Mouse (Mus musculus) heart, embryonic 12.5 days (tissue): ENCODE measurements around the gene Pygm. TPM values are rescaled to one million over a fixed set of nuclear protein-coding genes. Genes with fewer than 3 reads are reported as not detected.

Source experiments
- ATAC-seq: fragments of 200-750 bp; cut with Nextera tagmentation; 2 replicates; pipeline ENCODE4 v1.8.0; 2017; ENCODE audit warnings: moderate TSS enrichment, moderate library complexity; ENCODE audit not compliant: insufficient number of reproducible peaks, low FRiP score
- H3K27ac ChIP-seq: fragments of 300-500 bp; sonication (generic); 2 replicates; pipeline ENCODE4 v1.5.1; 2016; ENCODE audit warnings: mild to moderate bottlenecking, moderate library complexity; ENCODE audit not compliant: poor library complexity, severe bottlenecking
- H3K27me3 ChIP-seq: fragments of 300-500 bp; sonication (generic); replicated peaks from 2 replicates; pipeline ENCODE4 v1.6.1; 2016; ENCODE audit warnings: mild to moderate bottlenecking, moderate library complexity
- H3K36me3 ChIP-seq: fragments of 300-500 bp; sonication (generic); 2 replicates; pipeline ENCODE4 v1.6.1; 2016; ENCODE audit warnings: mild to moderate bottlenecking, moderate library complexity
- H3K4me1 ChIP-seq: fragments of 300-500 bp; sonication (generic); replicated peaks from 2 replicates; pipeline ENCODE4 v1.6.1; 2016; ENCODE audit warnings: mild to moderate bottlenecking
- H3K4me2 ChIP-seq: fragments of 300-500 bp; sonication (generic); 2 replicates; pipeline ENCODE4 v1.6.1; 2016; ENCODE audit warnings: mild to moderate bottlenecking, moderate library complexity
- H3K4me3 ChIP-seq: fragments of 300-500 bp; sonication (generic); 2 replicates; pipeline ENCODE4 v1.5.1; 2016; ENCODE audit warnings: mild to moderate bottlenecking
- H3K9ac ChIP-seq: fragments of 300-500 bp; sonication (generic); 2 replicates; pipeline ENCODE4 v1.6.1; 2016; ENCODE audit warnings: mild to moderate bottlenecking, moderate library complexity
- H3K9me3 ChIP-seq: fragments of 300-500 bp; sonication (generic); replicated peaks from 2 replicates; pipeline ENCODE4 v1.6.1; 2016; ENCODE audit warnings: mild to moderate bottlenecking, moderate library complexity
- WGBS: fragments of 180-500 bp; shearing (Covaris S2); methylation state at CpG from one replicate; pipeline ENCODE4 v1.1.7; 2016; 5-methylcytosine and 5-hydroxymethylcytosine counted together
- polyA plus RNA-seq: library from polyadenylated mRNA; unstranded; fragments of >200 nt; fragmentation: Nextera tagmentation; extraction: Ambion mirVana; gene quantifications from 2 replicates; pipeline ENCODE4 v1.2.1, GENCODE M21; 2016

Gene Pygm
- polyA plus RNA-seq, 1 experiment from 2014 or later = 224 TPM

- WGBS = 51% methylated on average over 14 of the region's 14 CpGs
- Histone ChIP-seq H3K9me3 (no peaks in the 10 kb centered on the region), H3K36me3 (no peaks in the 10 kb centered on the region), H3K4me3 (no peak overlapping the region), H3K4me1 (peaks cover 26% of the 10 kb centered on the region), H3K27ac (no peak overlapping the region), H3K9ac (no peak overlapping the region), H3K27me3 (peaks cover 32% of the 10 kb centered on the region), H3K4me2 (no peak overlapping the region)
- ATAC-seq = no peak
Measured at GRCm38 (mm10) chr19:6412798-6413197, 28.6 kb downstream of the Pygm start.

- Histone ChIP-seq H3K27me3 (peaks cover 58% of the 10 kb centered on the region), H3K4me2 (no peak overlapping the region), H3K4me1 (peaks cover 36% of the 10 kb centered on the region), H3K4me3 (no peak overlapping the region), H3K36me3 (no peaks in the 10 kb centered on the region), H3K9ac (no peak overlapping the region), H3K9me3 (no peaks in the 10 kb centered on the region), H3K27ac (no peak overlapping the region)
- WGBS = 23% methylated on average over 6 of the region's 6 CpGs
- no peak for ATAC-seq
Measured at GRCm38 (mm10) chr19:6415454-6415853, 31.3 kb downstream of the Pygm start.

- Histone ChIP-seq H3K36me3 (no peaks in the 10 kb centered on the region), H3K27ac (no peak overlapping the region), H3K4me1 (peaks cover 36% of the 10 kb centered on the region), H3K4me2 (no peak overlapping the region), H3K9me3 (no peaks in the 10 kb centered on the region), H3K4me3 (no peak overlapping the region), H3K27me3 (peaks cover 66% of the 10 kb centered on the region), H3K9ac (no peak overlapping the region)
- 13% methylated on average over 9 of the region's 9 CpGs for WGBS
- no peak for ATAC-seq
Measured at GRCm38 (mm10) chr19:6416124-6416770, 32.0 kb downstream of the Pygm start.

GRCm38 (mm10) chr19:6416894-6417761 is 32.9 kb downstream of the Pygm start:
- no peak for ATAC-seq
- H3K36me3 ChIP-seq = no peaks in the 10 kb centered on the region
- no peak overlapping the region for H3K9ac ChIP-seq
- H3K27ac ChIP-seq = no peak overlapping the region
- WGBS = 61% methylated on average over 12 of the region's 12 CpGs
- peaks cover 36% of the 10 kb centered on the region for H3K4me1 ChIP-seq
- no peak overlapping the region for H3K4me2 ChIP-seq
- H3K4me3 ChIP-seq = no peak overlapping the region
- peaks cover 75% of the 10 kb centered on the region for H3K27me3 ChIP-seq
- H3K9me3 ChIP-seq = no peaks in the 10 kb centered on the region

DNA sequence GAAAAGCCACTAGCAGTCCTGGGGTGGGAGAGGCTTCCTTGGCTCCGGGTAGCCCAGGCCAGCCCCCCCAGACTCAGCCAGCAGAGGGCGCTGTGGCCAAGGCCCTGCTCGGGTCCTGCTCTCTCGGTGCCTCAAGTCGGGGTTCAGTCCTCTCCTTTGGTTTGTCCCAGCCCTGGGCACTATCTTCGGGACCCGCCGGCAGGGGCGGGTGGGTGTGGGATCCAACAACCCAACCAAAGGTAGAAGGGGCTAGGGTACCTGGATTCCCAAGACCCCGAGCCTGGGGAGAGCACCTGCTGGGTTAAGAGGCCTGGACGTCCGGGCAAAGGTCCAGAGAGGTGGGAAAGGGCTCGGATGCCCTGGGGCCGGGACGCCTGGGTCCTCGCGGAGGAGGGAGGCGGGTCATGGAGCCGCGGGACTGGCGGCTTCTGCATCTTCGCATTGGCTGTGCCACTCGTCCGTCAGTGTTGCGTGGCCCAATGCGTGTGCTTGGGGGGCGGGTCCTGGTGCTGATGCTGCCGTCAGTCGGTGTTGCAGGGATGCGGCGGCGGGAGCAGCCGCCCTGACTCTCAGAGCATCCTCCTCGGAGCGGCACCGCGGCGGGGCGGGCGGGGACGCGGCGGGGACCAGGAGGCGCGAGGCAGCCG is 34.2 kb downstream of the Pygm start, which contains the start of gene Nrxn2:
Gene Nrxn2, plus strand, starts transcription at position 499 of the 647 bp plus-strand sequence.
- ATAC-seq = peak; percentile 61
- no peak within 1 kb of the TSS for H3K27ac ChIP-seq
- H3K9ac ChIP-seq = peak within 1 kb of the TSS; percentile 55; the same call in 1 of the 2 replicates
- H3K4me3 ChIP-seq = peak within 1 kb of the TSS; percentile 49
- WGBS = under 1% methylated on average over 46 of the region's 46 CpGs
- peak within 1 kb of the TSS; percentile 83 for H3K4me2 ChIP-seq
- H3K36me3 ChIP-seq = no peaks in the 10 kb centered on the region
- H3K27me3 ChIP-seq = peaks cover 77% of the 10 kb centered on the region
- H3K9me3 ChIP-seq = no peaks in the 10 kb centered on the region
- H3K4me1 ChIP-seq = peaks cover 36% of the 10 kb centered on the region

DNA sequence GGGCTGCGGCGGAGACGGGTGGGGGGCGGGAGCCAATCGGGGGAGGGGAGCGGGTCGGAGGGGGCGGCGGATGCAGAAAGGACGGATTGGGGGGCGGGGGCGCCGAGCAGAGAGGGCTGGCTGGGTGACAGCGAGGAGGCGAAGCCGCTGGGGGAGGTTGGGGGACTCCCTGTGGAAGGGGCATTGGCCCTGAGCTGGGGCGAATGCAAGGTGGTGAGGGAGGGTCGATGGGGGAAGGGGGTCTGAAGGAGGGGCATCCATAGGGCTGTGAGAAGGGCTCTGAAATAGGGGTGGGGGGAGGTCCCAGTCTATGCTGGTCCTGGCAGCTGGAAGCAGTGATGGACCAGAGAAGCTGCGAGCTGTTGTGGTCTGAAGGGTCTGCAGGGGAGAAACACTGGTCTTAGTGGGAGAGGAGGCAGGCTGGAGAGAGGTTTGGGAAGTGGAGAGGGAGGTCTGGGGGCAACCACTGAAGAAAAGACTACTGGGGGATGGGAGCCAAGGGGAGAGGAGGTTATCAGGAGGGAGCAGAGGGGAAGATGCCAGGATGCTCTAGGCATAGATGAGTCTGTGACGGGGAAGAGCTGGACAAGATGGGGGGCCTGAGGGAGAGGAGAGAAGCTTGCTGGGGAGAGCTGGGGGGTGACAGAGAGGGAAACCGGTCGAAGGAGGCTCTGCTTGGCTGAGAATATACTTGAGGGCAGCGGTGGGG is 34.9 kb downstream of the Pygm start:
- no peak overlapping the region for H3K9ac ChIP-seq
- H3K27ac ChIP-seq = no peak overlapping the region
- peak overlapping the region; percentile 83 for H3K4me2 ChIP-seq
- 13% methylated on average over 21 of the region's 23 CpGs for WGBS
- H3K36me3 ChIP-seq = no peaks in the 10 kb centered on the region
- H3K4me3 ChIP-seq = peak overlapping the region; percentile 49
- H3K27me3 ChIP-seq = peaks cover 80% of the 10 kb centered on the region
- ATAC-seq = no peak
- peaks cover 36% of the 10 kb centered on the region for H3K4me1 ChIP-seq
- no peaks in the 10 kb centered on the region for H3K9me3 ChIP-seq

GRCm38 (mm10) chr19:6419805-6420310 is 35.7 kb downstream of the Pygm start:
- no peak overlapping the region for H3K9ac ChIP-seq
- H3K27ac ChIP-seq = no peak overlapping the region
- WGBS = 52% methylated on average over 9 of the region's 9 CpGs
- peaks cover 35% of the 10 kb centered on the region for H3K4me1 ChIP-seq
- H3K27me3 ChIP-seq = peaks cover 83% of the 10 kb centered on the region
- H3K36me3 ChIP-seq = no peaks in the 10 kb centered on the region
- ATAC-seq = no peak
- H3K4me2 ChIP-seq = no peak overlapping the region
- H3K4me3 ChIP-seq = no peak overlapping the region
- no peaks in the 10 kb centered on the region for H3K9me3 ChIP-seq

- H3K27me3 ChIP-seq = peaks cover 91% of the 10 kb centered on the region
- no peak overlapping the region for H3K4me3 ChIP-seq
- no peaks in the 10 kb centered on the region for H3K36me3 ChIP-seq
- no peak overlapping the region for H3K27ac ChIP-seq
- WGBS = 54% methylated on average over 19 of the region's 19 CpGs
- H3K4me2 ChIP-seq = no peak overlapping the region
- no peaks in the 10 kb centered on the region for H3K9me3 ChIP-seq
- H3K9ac ChIP-seq = no peak overlapping the region
- no peak for ATAC-seq
- H3K4me1 ChIP-seq = peaks cover 27% of the 10 kb centered on the region
Measured at GRCm38 (mm10) chr19:6420481-6421210, 36.4 kb downstream of the Pygm start.

- no peak for ATAC-seq
- Histone ChIP-seq H3K27me3 (peaks cover 96% of the 10 kb centered on the region), H3K4me3 (no peak overlapping the region), H3K27ac (no peak overlapping the region), H3K9ac (no peak overlapping the region), H3K36me3 (no peaks in the 10 kb centered on the region), H3K4me1 (peaks cover 22% of the 10 kb centered on the region), H3K9me3 (no peaks in the 10 kb centered on the region), H3K4me2 (no peak overlapping the region)
- 64% methylated on average over 9 of the region's 9 CpGs for WGBS
Measured at GRCm38 (mm10) chr19:6421211-6421590, 37.0 kb downstream of the Pygm start.

DNA sequence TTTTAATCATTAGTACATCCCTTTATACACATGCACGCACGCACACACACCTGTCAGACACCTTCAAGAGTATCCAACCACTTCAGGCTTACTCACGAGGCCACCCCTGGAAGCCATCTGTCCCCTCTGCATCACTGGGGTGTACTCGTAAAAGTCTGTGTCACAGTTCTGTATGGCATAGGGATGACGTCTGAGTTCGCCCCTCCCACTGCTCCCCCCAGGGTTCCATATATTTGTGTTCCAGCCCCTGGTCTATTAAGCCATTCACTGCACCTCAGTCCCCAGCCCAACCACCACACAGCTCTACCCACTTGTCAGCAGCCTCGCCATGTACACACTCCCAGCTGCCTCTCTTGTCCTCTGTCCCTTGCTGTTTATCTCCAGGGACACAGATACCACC is 37.8 kb downstream of the Pygm start:
- ATAC-seq = no peak
- WGBS = 69% methylated on average over 7 of the region's 7 CpGs
- no peak overlapping the region for H3K27ac ChIP-seq
- H3K36me3 ChIP-seq = no peaks in the 10 kb centered on the region
- peaks cover 97% of the 10 kb centered on the region for H3K27me3 ChIP-seq
- peaks cover 14% of the 10 kb centered on the region for H3K4me1 ChIP-seq
- no peak overlapping the region for H3K4me2 ChIP-seq
- H3K9ac ChIP-seq = no peak overlapping the region
- no peaks in the 10 kb centered on the region for H3K9me3 ChIP-seq
- H3K4me3 ChIP-seq = no peak overlapping the region
